Mouse (Mus musculus) ES-Bruce4 (cell line): ENCODE results near the gene Slc7a7. TPM values are rescaled to one million over a fixed set of nuclear protein-coding genes. Genes with fewer than 3 reads are reported as not detected.
A peak's percentile ranks its signal among the peaks of the same experiment; 100 is the strongest.

Experiments used
- H3K27ac ChIP-seq: 2 replicates; pipeline ENCODE4 v1.5.1; 2012; ENCODE audit warnings: low read length, inconsistent platforms; ENCODE audit not compliant: insufficient read depth
- H3K27me3 ChIP-seq: 2 replicates; pipeline ENCODE4 v1.6.1; 2012; ENCODE audit warnings: mild to moderate bottlenecking, low read length, inconsistent platforms; ENCODE audit not compliant: control insufficient read depth, poor library complexity, insufficient read depth, severe bottlenecking
- H3K36me3 ChIP-seq: 2 replicates; pipeline ENCODE4 v1.6.1; 2012; ENCODE audit warnings: inconsistent platforms, mild to moderate bottlenecking, low read length, moderate library complexity; ENCODE audit not compliant: control insufficient read depth, poor library complexity, insufficient read depth, severe bottlenecking
- H3K4me1 ChIP-seq: one replicate; pipeline ENCODE4 v1.8.1; 2011; ENCODE audit warnings: low read length; ENCODE audit not compliant: control insufficient read depth, insufficient read depth
- H3K4me3 ChIP-seq: 2 replicates; pipeline ENCODE4 v1.5.1; 2011; ENCODE audit warnings: low read depth, mild to moderate bottlenecking, low read length
- H3K9ac ChIP-seq: 2 replicates; pipeline ENCODE4 v1.6.1; 2012; ENCODE audit warnings: low read depth, mild to moderate bottlenecking, inconsistent platforms; ENCODE audit not compliant: poor library complexity, severe bottlenecking
- H3K9me3 ChIP-seq: replicated peaks from 2 replicates; pipeline ENCODE4 v1.6.1; 2012; ENCODE audit warnings: mild to moderate bottlenecking, low read length, inconsistent platforms; ENCODE audit not compliant: control insufficient read depth, poor library complexity, insufficient read depth, severe bottlenecking
- CTCF ChIP-seq: IDR thresholded peaks from one replicate; pipeline ENCODE4 v1.8.1; 2011; ENCODE audit warnings: low read depth, low read length
- EP300 ChIP-seq: IDR thresholded peaks from 2 replicates; pipeline ENCODE4 v1.6.1; 2011; ENCODE audit warnings: low read depth, low read length; ENCODE audit not compliant: insufficient read depth
- POLR2A ChIP-seq: IDR thresholded peaks from one replicate; pipeline ENCODE4 v1.8.1; 2011; ENCODE audit warnings: low read length; ENCODE audit not compliant: insufficient read depth
- polyA plus RNA-seq: library from polyadenylated mRNA; stranded (reverse); fragments of >200 nt; gene quantifications from 2 replicates; pipeline ENCODE4 v1.2.4, GENCODE M21; 2011; ENCODE audit warnings: low read depth; ENCODE audit not compliant: missing spikeins, insufficient read depth, insufficient read length

Gene Slc7a7
- polyA plus RNA-seq, 1 experiment: 46.6 TPM

- peaks cover 2% of the 10 kb centered on the region for H3K4me1 ChIP-seq
Measured at GRCm38 (mm10) chr14:54430406-54431145, 13.0 kb upstream of the Slc7a7 start.

GRCm38 (mm10) chr14:54429332-54430093 lies 11.9 kb upstream of the Slc7a7 start:
- peaks cover 9% of the 10 kb centered on the region for H3K36me3 ChIP-seq
- no peak overlapping the region for H3K27ac ChIP-seq
- peaks cover 2% of the 10 kb centered on the region for H3K4me1 ChIP-seq
- no peak overlapping the region for H3K9ac ChIP-seq
- no peak for TF ChIP-seq CTCF
- TF ChIP-seq POLR2A: no peak
- TF ChIP-seq EP300: no peak
- H3K4me3 ChIP-seq: no peak overlapping the region
- no peaks in the 10 kb centered on the region for H3K27me3 ChIP-seq
- no peaks in the 10 kb centered on the region for H3K9me3 ChIP-seq

More at GRCm38 (mm10) chr14:54430406-54431145, 13.0 kb upstream of the Slc7a7 start:
- Histone ChIP-seq H3K27ac (no peak overlapping the region), H3K27me3 (no peaks in the 10 kb centered on the region), H3K9ac (peak overlapping the region; percentile 94), H3K36me3 (peaks cover 9% of the 10 kb centered on the region), H3K9me3 (no peaks in the 10 kb centered on the region), H3K4me3 (peak overlapping the region; percentile 65)
- TF ChIP-seq EP300 (no peak), POLR2A (no peak), CTCF (no peak)

GRCm38 (mm10) chr14:54428421-54428820 lies 10.8 kb upstream of the Slc7a7 start:
- no peak overlapping the region for H3K9ac ChIP-seq
- no peak for TF ChIP-seq POLR2A
- no peak for TF ChIP-seq CTCF
- no peak for TF ChIP-seq EP300
- no peak overlapping the region for H3K27ac ChIP-seq
- no peaks in the 10 kb centered on the region for H3K9me3 ChIP-seq
- H3K4me1 ChIP-seq: no peaks in the 10 kb centered on the region
- H3K36me3 ChIP-seq: peaks cover 9% of the 10 kb centered on the region
- no peaks in the 10 kb centered on the region for H3K27me3 ChIP-seq
- no peak overlapping the region for H3K4me3 ChIP-seq

DNA sequence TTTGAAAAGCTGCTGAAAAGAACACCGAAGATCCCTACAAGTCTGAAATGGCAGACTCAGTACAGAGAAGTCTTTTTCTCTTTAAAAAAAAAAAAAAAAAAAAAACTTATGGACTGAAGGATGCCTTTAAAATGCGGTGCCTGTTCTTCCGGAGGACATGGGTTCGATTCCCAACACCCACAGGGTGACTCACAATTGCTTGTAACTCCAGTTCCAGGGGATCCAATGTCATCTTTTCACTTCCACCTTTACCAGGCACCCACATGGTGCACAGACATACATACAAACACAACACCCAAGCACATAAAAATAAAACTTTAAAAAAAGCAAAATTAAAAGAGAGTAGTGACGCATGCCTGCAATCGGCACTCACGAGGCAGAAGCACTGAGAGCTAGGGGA lies 10.1 kb upstream of the Slc7a7 start:
- TF ChIP-seq EP300 (no peak), POLR2A (no peak), CTCF (no peak)
- Histone ChIP-seq H3K4me3 (no peak overlapping the region), H3K36me3 (peaks cover 9% of the 10 kb centered on the region), H3K27ac (no peak overlapping the region), H3K9me3 (no peaks in the 10 kb centered on the region), H3K27me3 (no peaks in the 10 kb centered on the region), H3K4me1 (no peaks in the 10 kb centered on the region), H3K9ac (peak overlapping the region; percentile 86; the same call in 1 of the 2 replicates)

DNA sequence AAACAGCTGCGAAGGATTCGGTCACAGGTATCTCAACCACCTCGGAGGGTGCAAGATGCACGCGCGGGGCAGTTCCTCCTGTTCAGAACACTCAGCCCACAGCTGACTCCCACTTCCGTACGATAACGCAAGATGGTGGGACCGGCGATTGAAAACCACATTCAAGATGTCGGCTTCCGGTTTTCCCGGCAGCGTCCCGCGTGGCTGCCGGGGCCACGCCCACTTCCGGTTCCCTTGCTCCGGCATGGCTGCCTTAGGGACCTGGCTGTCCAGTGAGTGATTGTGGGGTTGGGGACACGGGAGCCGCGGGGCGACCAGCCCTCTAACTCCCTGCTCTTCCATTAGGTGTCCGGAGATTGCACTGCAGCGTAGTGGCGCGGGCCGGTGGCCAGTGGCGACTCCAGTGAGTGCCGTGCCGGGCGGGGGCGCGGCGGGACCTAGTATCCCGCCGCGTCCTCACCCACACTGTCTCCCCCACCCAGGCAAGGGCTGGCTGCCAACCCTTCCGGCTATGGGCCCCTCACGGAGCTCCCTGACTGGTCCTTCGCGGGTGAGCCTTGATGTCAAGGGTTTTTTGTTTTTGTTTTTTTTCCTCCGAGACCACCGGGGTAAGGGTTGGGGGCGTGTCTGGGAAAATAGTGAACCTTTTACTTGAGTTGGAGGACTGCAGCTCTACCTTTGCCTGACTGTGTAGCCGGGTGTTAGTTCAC lies 9.3 kb upstream of the Slc7a7 start, which contains the start of gene Mrpl52:
Gene Mrpl52, plus strand, starts transcription at position 221 of the 710 bp plus-strand sequence.
- Histone ChIP-seq H3K27me3 (no peaks in the 10 kb centered on the region), H3K27ac (peak within 1 kb of the TSS; percentile 80), H3K9ac (peak within 1 kb of the TSS; percentile 86), H3K4me3 (peak within 1 kb of the TSS; percentile 99), H3K4me1 (no peaks in the 10 kb centered on the region), H3K36me3 (peaks cover 9% of the 10 kb centered on the region), H3K9me3 (no peaks in the 10 kb centered on the region)
- TF ChIP-seq EP300: no peak
- no peak for TF ChIP-seq CTCF
- TF ChIP-seq POLR2A: peak; percentile 65
